19 mouse cellular contexts compared by ENCODE assay signal in genomic region chr10:89481638-89482037, GRCm38 (mm10). TPM values are rescaled to one million over a fixed set of nuclear protein-coding genes. Genes with fewer than 3 reads are reported as not detected.
DNase-seq lines count a peak whose midpoint lies in the region; ATAC-seq and TF ChIP-seq lines count a peak whose summit lies in the region.
"Had no signal": no experiment of that assay in that cellular context is flagged by ENCODE, and none has a peak within 500 bp of the region (broad histone marks: within the 10 kb centered on the region; RNA-seq: fewer than 3 reads in every experiment).

No protein-coding gene starts in this region.

- ATAC-seq in hindbrain, embryonic 12.5 days (ENCODE audit: low FRiP score) = no peak
- no peak for ATAC-seq in midbrain, embryonic 15.5 days (replicated peaks)
- ATAC-seq in kidney, embryonic 14.5 days (ENCODE audit: low FRiP score, low TSS enrichment) = no peak
- ATAC-seq in kidney, embryonic 15.5 days (replicated peaks; ENCODE audit: low FRiP score) = no peak
- ATAC-seq: activated CD4-positive, CD25-positive, alpha-beta regulatory T cell, adult 4 months had no signal

- H3K27me3 ChIP-seq in heart, adult 2 months (ENCODE audit: control insufficient read depth, insufficient read depth, low read length) = no peaks in the 10 kb centered on the region
- peaks cover 7% of the 10 kb centered on the region; the same call in 1 of the 2 replicates for H3K27me3 ChIP-seq in hindbrain, embryonic 12.5 days
- no peaks in the 10 kb centered on the region for H3K27me3 ChIP-seq in midbrain, embryonic 15.5 days (replicated peaks)
- no peaks in the 10 kb centered on the region for H3K27me3 ChIP-seq in kidney, embryonic 14.5 days (ENCODE audit: control insufficient read depth, insufficient read depth, low read length)
- H3K27me3 ChIP-seq in kidney, embryonic 15.5 days = no peaks in the 10 kb centered on the region
- H3K27me3 ChIP-seq: limb, embryonic 15.5 days had no signal

- no peaks in the 10 kb centered on the region for H3K4me1 ChIP-seq in heart, adult 2 months (ENCODE audit: control insufficient read depth, insufficient read depth, low read length)
- 0 out of 2 replicates have a peak, but pooled peaks cover 7% of the 10 kb centered on the region for H3K4me1 ChIP-seq in hindbrain, embryonic 12.5 days
- H3K4me1 ChIP-seq in midbrain, embryonic 15.5 days = peaks cover 6% of the 10 kb centered on the region; the same call in 1 of the 2 replicates
- no peaks in the 10 kb centered on the region for H3K4me1 ChIP-seq in kidney, embryonic 14.5 days (ENCODE audit: control insufficient read depth, insufficient read depth, low read length)
- H3K4me1 ChIP-seq in kidney, embryonic 15.5 days = no peaks in the 10 kb centered on the region
- H3K4me1 ChIP-seq: limb, embryonic 15.5 days had no signal

- no peaks in the 10 kb centered on the region for H3K79me2 ChIP-seq in heart, adult 2 months (replicated peaks; ENCODE audit: control insufficient read depth, insufficient read depth, low read length)

- no peaks in the 10 kb centered on the region for H3K9me3 ChIP-seq in hindbrain, embryonic 12.5 days (replicated peaks)
- H3K9me3 ChIP-seq in midbrain, embryonic 15.5 days = no peaks in the 10 kb centered on the region
- H3K9me3 ChIP-seq in kidney, embryonic 14.5 days (ENCODE audit: control insufficient read depth, low read length) = no peaks in the 10 kb centered on the region
- H3K9me3 ChIP-seq in kidney, embryonic 15.5 days (replicated peaks) = no peaks in the 10 kb centered on the region
- H3K9me3 ChIP-seq: limb, embryonic 15.5 days had no signal

- no peak overlapping the region for H3K27ac ChIP-seq in heart, adult 2 months
- H3K27ac ChIP-seq in hindbrain, embryonic 12.5 days = no peak overlapping the region
- H3K27ac ChIP-seq in midbrain, embryonic 15.5 days = no peak overlapping the region
- H3K27ac ChIP-seq in kidney, embryonic 14.5 days (ENCODE audit: low read depth, low read length) = no peak overlapping the region
- H3K27ac ChIP-seq in kidney, embryonic 15.5 days = no peak overlapping the region
- H3K27ac ChIP-seq: limb, embryonic 15.5 days had no signal

- TF ChIP-seq POLR2A in heart, adult 2 months (IDR thresholded peaks at IDR 0.05; ENCODE audit: insufficient read depth, low read depth, low read length) = no peak

- peak; percentile 46 for DNase-seq in heart, adult 11 months
- no peak for DNase-seq in heart, adult 2 months
- DNase-seq in R1 (ENCODE audit: low read depth, low spot score) = peak; percentile 62
- DNase-seq: adrenal gland, postnatal 36 days; B cell, adult 2 months; cerebellum, adult 8-10 months; gastrocnemius, postnatal 10 days; kidney, adult 9 months; layer of hippocampus, postnatal 36 days; lung, postnatal 10 days; thymus, postnatal 4 days had no signal

- TF ChIP-seq CTCF in heart, adult 2 months (IDR thresholded peaks at IDR 0.05) = no peak

- peak overlapping the region; percentile 17; the same call in 1 of the 2 replicates for H3K4me2 ChIP-seq in hindbrain, embryonic 12.5 days (replicated peaks)
- peak overlapping the region; percentile 12; the same call in 1 of the 2 replicates for H3K4me2 ChIP-seq in midbrain, embryonic 15.5 days
- no peak overlapping the region for H3K4me2 ChIP-seq in kidney, embryonic 14.5 days (replicated peaks; ENCODE audit: low read depth, low read length)
- no peak overlapping the region for H3K4me2 ChIP-seq in kidney, embryonic 15.5 days
- H3K4me2 ChIP-seq: limb, embryonic 15.5 days had no signal

- no peak for TF ChIP-seq EP300 in heart, adult 2 months (IDR thresholded peaks at IDR 0.05; ENCODE audit: insufficient read depth, low read depth, low read length)

- H3K36me3 ChIP-seq in heart, adult 2 months (ENCODE audit: control insufficient read depth, insufficient read depth, low read length) = no peaks in the 10 kb centered on the region
- no peaks in the 10 kb centered on the region for H3K36me3 ChIP-seq in hindbrain, embryonic 12.5 days
- no peaks in the 10 kb centered on the region for H3K36me3 ChIP-seq in midbrain, embryonic 15.5 days (replicated peaks)
- H3K36me3 ChIP-seq in kidney, embryonic 14.5 days (ENCODE audit: control insufficient read depth, insufficient read depth, low read length) = no peaks in the 10 kb centered on the region
- no peaks in the 10 kb centered on the region for H3K36me3 ChIP-seq in kidney, embryonic 15.5 days
- H3K36me3 ChIP-seq: limb, embryonic 15.5 days had no signal

- intact Hi-C loops in heart, adult 2 months (cut with DNase I) = no loop called here

- no peak overlapping the region for H3K9ac ChIP-seq in heart, adult 2 months (ENCODE audit: low read depth, low read length)
- no peak overlapping the region for H3K9ac ChIP-seq in hindbrain, embryonic 12.5 days
- no peak overlapping the region for H3K9ac ChIP-seq in midbrain, embryonic 15.5 days
- H3K9ac ChIP-seq in kidney, embryonic 14.5 days (ENCODE audit: low read depth, low read length) = no peak overlapping the region
- H3K9ac ChIP-seq in kidney, embryonic 15.5 days = no peak overlapping the region
- H3K9ac ChIP-seq: limb, embryonic 15.5 days had no signal

- H3K4me3 ChIP-seq in heart, adult 2 months = no peak overlapping the region
- H3K4me3 ChIP-seq in hindbrain, embryonic 12.5 days = no peak overlapping the region
- no peak overlapping the region for H3K4me3 ChIP-seq in midbrain, embryonic 15.5 days
- no peak overlapping the region for H3K4me3 ChIP-seq in kidney, embryonic 14.5 days (ENCODE audit: low read length)
- H3K4me3 ChIP-seq in kidney, embryonic 15.5 days (replicated peaks) = no peak overlapping the region
- H3K4me3 ChIP-seq: limb, embryonic 15.5 days had no signal

- WGBS in heart, adult 2 months = 69% methylated on average over 7 of the region's 7 CpGs
- 20% methylated on average over 7 of the region's 7 CpGs for WGBS in hindbrain, embryonic 12.5 days
- WGBS in midbrain, embryonic 15.5 days = 26% methylated on average over 7 of the region's 7 CpGs
- WGBS in kidney, embryonic 14.5 days = 69% methylated on average over 7 of the region's 7 CpGs
- 62% methylated on average over 7 of the region's 7 CpGs for WGBS in kidney, embryonic 15.5 days

RNA-seq across cellular contexts. Expression of gene Gas2l3, which starts 37.9 kb away (rescaled TPM):
- 1 to 10 TPM; 1.0 to 2.8 TPM for total RNA-seq in heart, adult 2 months (2021)
- 0.59 and 1.8 TPM in 2 replicates for polyA plus RNA-seq in heart, adult 2 months (2012; rRNA removed)
- polyA plus RNA-seq in hindbrain, embryonic 12.5 days (2016; fragmentation: Nextera tagmentation; extraction: Ambion mirVana) = 9.6 and 10.8 TPM in 2 replicates
- polyA plus RNA-seq in midbrain, embryonic 15.5 days (2015; fragmentation: Nextera tagmentation; extraction: Ambion mirVana) = 3.9 and 4.5 TPM in 2 replicates
- polyA plus RNA-seq in kidney, embryonic 14.5 days (2014; fragmentation: Nextera tagmentation; extraction: Ambion mirVana) = 11.9 and 22.3 TPM in 2 replicates
- polyA plus RNA-seq in kidney, embryonic 15.5 days (2015; fragmentation: Nextera tagmentation; extraction: Ambion mirVana) = 18.9 and 19.6 TPM in 2 replicates

RNA-seq across cellular contexts. Expression of gene Nr1h4, which starts 51.7 kb away (rescaled TPM):
- under 1 TPM; 0.23 to 0.48 TPM for total RNA-seq in heart, adult 2 months (2021)
- polyA plus RNA-seq in heart, adult 2 months (2012; rRNA removed) = 0.20 and 0.61 TPM in 2 replicates
- polyA plus RNA-seq in hindbrain, embryonic 12.5 days (2016; fragmentation: Nextera tagmentation; extraction: Ambion mirVana) = not detected in 2 replicates
- polyA plus RNA-seq in midbrain, embryonic 15.5 days (2015; fragmentation: Nextera tagmentation; extraction: Ambion mirVana) = 0.08 TPM in 1 of 2 replicates, not detected in the other
- 0.34 and 0.66 TPM in 2 replicates for polyA plus RNA-seq in kidney, embryonic 14.5 days (2014; fragmentation: Nextera tagmentation; extraction: Ambion mirVana)
- polyA plus RNA-seq in kidney, embryonic 15.5 days (2015; fragmentation: Nextera tagmentation; extraction: Ambion mirVana) = 2.3 and 2.4 TPM in 2 replicates
- total RNA-seq: gastrocnemius, postnatal 10 days; megakaryocyte-erythroid progenitor cell, adult 5-6 weeks had no signal
- polyA plus RNA-seq: activated CD4-positive, CD25-positive, alpha-beta regulatory T cell, adult 4 months; neural tube, embryonic 14.5 days had no signal

Comparison
In these comparisons a context has a peak if more than half of its experiments do, and no peak if none do; other contexts are left out.
1. DNase-seq: peak in heart, adult 11 months (single experiment) and R1 (single experiment); none in heart, adult 2 months (0 of 2).
2. H3K4me2 ChIP-seq: peak in hindbrain, embryonic 12.5 days (single experiment) and midbrain, embryonic 15.5 days (single experiment); none in kidney, embryonic 14.5 days (single experiment) and kidney, embryonic 15.5 days (single experiment).